Mouse (Mus musculus) midbrain, embryonic 13.5 days (tissue): ENCODE measurements around the gene Olfr93. TPM values are rescaled to one million over a fixed set of nuclear protein-coding genes. Genes with fewer than 3 reads are reported as not detected.

ENCODE experiments used
- ATAC-seq: fragments of 200-750 bp; cut with Nextera tagmentation; 2 replicates; pipeline ENCODE4 v1.8.0; 2017; ENCODE audit warnings: mild to moderate bottlenecking, moderate TSS enrichment, moderate library complexity
- H3K27ac ChIP-seq: fragments of 300-500 bp; sonication (generic); 2 replicates; pipeline ENCODE4 v1.5.1; 2015; ENCODE audit warnings: inconsistent platforms, mild to moderate bottlenecking, moderate library complexity
- H3K27me3 ChIP-seq: fragments of 300-500 bp; sonication (generic); 2 replicates; pipeline ENCODE4 v1.6.1; 2015; ENCODE audit warnings: mild to moderate bottlenecking, inconsistent platforms
- H3K36me3 ChIP-seq: fragments of 300-500 bp; sonication (generic); 2 replicates; pipeline ENCODE4 v1.6.1; 2015; ENCODE audit warnings: mild to moderate bottlenecking, inconsistent platforms
- H3K4me1 ChIP-seq: fragments of 300-500 bp; sonication (generic); replicated peaks from 2 replicates; pipeline ENCODE4 v1.6.1; 2015; ENCODE audit warnings: inconsistent platforms
- H3K4me2 ChIP-seq: fragments of 300-500 bp; sonication (generic); replicated peaks from 2 replicates; pipeline ENCODE4 v1.6.1; 2015; ENCODE audit warnings: moderate library complexity, mild to moderate bottlenecking, inconsistent platforms
- H3K4me3 ChIP-seq: fragments of 300-500 bp; sonication (generic); replicated peaks from 2 replicates; pipeline ENCODE4 v1.5.1; 2015; ENCODE audit warnings: mild to moderate bottlenecking, inconsistent platforms
- H3K9ac ChIP-seq: fragments of 300-500 bp; sonication (generic); replicated peaks from 2 replicates; pipeline ENCODE4 v1.6.1; 2015; ENCODE audit warnings: mild to moderate bottlenecking, inconsistent platforms
- H3K9me3 ChIP-seq: fragments of 300-500 bp; sonication (generic); 2 replicates; pipeline ENCODE4 v1.6.1; 2016; ENCODE audit warnings: mild to moderate bottlenecking, inconsistent platforms
- WGBS: fragments of 180-500 bp; shearing (Covaris S2); methylation state at CpG from one replicate; pipeline ENCODE4 v1.1.7; 2015; 5-methylcytosine and 5-hydroxymethylcytosine counted together
- polyA plus RNA-seq: library from polyadenylated mRNA; unstranded; fragments of >200 nt; fragmentation: Nextera tagmentation; extraction: Ambion mirVana; gene quantifications from 2 replicates; pipeline ENCODE4 v1.2.1, GENCODE M21; 2015

Gene Olfr93
- polyA plus RNA-seq, 1 experiment from 2014 or later = not detected

- no peak within 1 kb of the TSS for H3K9ac ChIP-seq
- 93% methylated on average over 1 of the region's 1 CpGs for WGBS
- no peak for ATAC-seq
- H3K4me1 ChIP-seq = no peaks in the 10 kb centered on the region
- H3K4me2 ChIP-seq = no peak within 1 kb of the TSS
- no peak within 1 kb of the TSS for H3K4me3 ChIP-seq
- H3K27me3 ChIP-seq = no peaks in the 10 kb centered on the region
- no peak within 1 kb of the TSS for H3K27ac ChIP-seq
- no peaks in the 10 kb centered on the region for H3K36me3 ChIP-seq
- no peaks in the 10 kb centered on the region for H3K9me3 ChIP-seq
Observed at GRCm38 (mm10) chr17:37098178-37098577, 63.1 kb downstream of the Olfr93 start, which contains the start of gene Olfr91. Gene Olfr91, minus strand, starts transcription at chr17:37098278.

GRCm38 (mm10) chr17:37093289-37093688 lies 68.0 kb downstream of the Olfr93 start:
- H3K4me2 ChIP-seq = no peak overlapping the region
- H3K4me3 ChIP-seq = no peak overlapping the region
- H3K36me3 ChIP-seq = no peaks in the 10 kb centered on the region
- no peak overlapping the region for H3K9ac ChIP-seq
- no peaks in the 10 kb centered on the region for H3K9me3 ChIP-seq
- no peaks in the 10 kb centered on the region for H3K27me3 ChIP-seq
- no peak for ATAC-seq
- H3K27ac ChIP-seq = no peak overlapping the region
- 77% methylated on average over 5 of the region's 5 CpGs for WGBS
- no peaks in the 10 kb centered on the region for H3K4me1 ChIP-seq

DNA sequence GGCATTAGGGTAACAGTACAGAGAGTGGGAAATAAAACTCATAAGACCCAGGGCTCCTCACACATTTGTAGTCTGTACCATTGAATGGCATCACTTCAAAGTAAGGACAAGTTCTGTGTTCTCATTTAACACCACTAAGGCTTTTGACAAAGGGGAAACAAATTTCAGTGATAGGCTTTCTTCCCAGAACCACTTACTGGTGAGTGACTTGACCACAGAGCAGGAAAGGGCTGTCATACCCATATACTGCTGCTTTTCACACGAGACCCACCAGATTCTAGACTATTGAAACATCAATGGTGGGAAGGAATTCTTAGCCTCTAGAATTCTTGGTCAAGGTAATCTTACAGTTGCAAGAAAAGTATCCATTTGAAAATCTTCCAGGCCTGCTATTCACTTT lies 69.1 kb downstream of the Olfr93 start:
- Histone ChIP-seq H3K9me3 (no peaks in the 10 kb centered on the region), H3K4me1 (no peaks in the 10 kb centered on the region), H3K27ac (no peak overlapping the region), H3K36me3 (no peaks in the 10 kb centered on the region), H3K27me3 (no peaks in the 10 kb centered on the region), H3K4me3 (no peak overlapping the region), H3K9ac (no peak overlapping the region), H3K4me2 (no peak overlapping the region)
- no peak for ATAC-seq
- WGBS = 85% methylated on average over 1 of the region's 1 CpGs

Other genes with a start within 250 kb of the Olfr93 start
- 0.63 and 0.70 TPM in 2 replicates for gene Rnf39, start 218.6 kb downstream of the Olfr93 start, polyA plus RNA-seq
- 172 and 177 TPM in 2 replicates for gene Ppp1r11, start 209.8 kb downstream of the Olfr93 start, polyA plus RNA-seq
- 68.3 and 71.8 TPM in 2 replicates for gene Znrd1, start 202.9 kb downstream of the Olfr93 start, polyA plus RNA-seq
- 4.8 and 6.5 TPM in 2 replicates for gene Znrd1as, start 202.9 kb downstream of the Olfr93 start, polyA plus RNA-seq
- 0.43 and 0.57 TPM in 2 replicates for gene 2410137M14Rik, start 180.3 kb downstream of the Olfr93 start, polyA plus RNA-seq
- 3.9 TPM in 2 replicates for gene H2-M5, start 172.0 kb downstream of the Olfr93 start, polyA plus RNA-seq
- 262 and 272 TPM in 2 replicates for gene Zfp57, start 160.3 kb downstream of the Olfr93 start, polyA plus RNA-seq
- 1.6 TPM in 2 replicates for gene Mog, start 138.1 kb downstream of the Olfr93 start, polyA plus RNA-seq
- 46.7 and 53.2 TPM in 2 replicates for gene Gabbr1, start 115.5 kb downstream of the Olfr93 start, polyA plus RNA-seq
- gene Olfr90, start 73.0 kb downstream of the Olfr93 start, polyA plus RNA-seq = not detected in 2 replicates
- not detected in 2 replicates for gene Olfr91, start 63.2 kb downstream of the Olfr93 start, polyA plus RNA-seq
- not detected in 2 replicates for gene Olfr92, start 41.4 kb downstream of the Olfr93 start, polyA plus RNA-seq
- gene Ubd, start 32.4 kb upstream of the Olfr93 start, polyA plus RNA-seq = not detected in 2 replicates
- gene Olfr94, start 39.5 kb upstream of the Olfr93 start, polyA plus RNA-seq = not detected in 2 replicates
- gene Olfr95, start 51.6 kb upstream of the Olfr93 start, polyA plus RNA-seq = not detected in 2 replicates
- gene Olfr96, start 58.7 kb upstream of the Olfr93 start, polyA plus RNA-seq = not detected in 2 replicates
- gene Olfr97, start 75.8 kb upstream of the Olfr93 start, polyA plus RNA-seq = not detected in 2 replicates
- gene Olfr98, start 102.3 kb upstream of the Olfr93 start, polyA plus RNA-seq = not detected in 2 replicates
- 0.54 and 1.1 TPM in 2 replicates for gene H2-M3, start 108.7 kb upstream of the Olfr93 start, polyA plus RNA-seq
- gene Olfr99, start 122.0 kb upstream of the Olfr93 start, polyA plus RNA-seq = not detected in 2 replicates
- not detected in 2 replicates for gene Olfr101, start 142.8 kb upstream of the Olfr93 start, polyA plus RNA-seq
- gene Olfr102, start 155.6 kb upstream of the Olfr93 start, polyA plus RNA-seq = not detected in 2 replicates
- not detected in 2 replicates for gene Olfr103, start 178.2 kb upstream of the Olfr93 start, polyA plus RNA-seq
- gene Olfr104-ps, start 198.1 kb upstream of the Olfr93 start, polyA plus RNA-seq = not detected in 2 replicates
- gene Olfr105-ps, start 217.5 kb upstream of the Olfr93 start, polyA plus RNA-seq = not detected in 2 replicates
- not detected in 2 replicates for gene Olfr106-ps, start 228.9 kb upstream of the Olfr93 start, polyA plus RNA-seq
- not detected in 2 replicates for gene Olfr107, start 237.7 kb upstream of the Olfr93 start, polyA plus RNA-seq